Mouse (Mus musculus) cerebellum, postnatal 4 days (tissue): ENCODE data around the gene Pim2.
"Not testable (repeated sequence)": the region's sequence is repeated elsewhere in the genome, so short reads cannot be mapped to it uniquely, and the experiment has no call there.

Experiments used
- DNase-seq, 2 experiments: peaks; one replicate each; pipeline ENCODE4 v3.0.0; 2022; ENCODE audit warnings: low spot score in 2 of 2, mixed read lengths in 1 of 2

Gene Pim2

DNA sequence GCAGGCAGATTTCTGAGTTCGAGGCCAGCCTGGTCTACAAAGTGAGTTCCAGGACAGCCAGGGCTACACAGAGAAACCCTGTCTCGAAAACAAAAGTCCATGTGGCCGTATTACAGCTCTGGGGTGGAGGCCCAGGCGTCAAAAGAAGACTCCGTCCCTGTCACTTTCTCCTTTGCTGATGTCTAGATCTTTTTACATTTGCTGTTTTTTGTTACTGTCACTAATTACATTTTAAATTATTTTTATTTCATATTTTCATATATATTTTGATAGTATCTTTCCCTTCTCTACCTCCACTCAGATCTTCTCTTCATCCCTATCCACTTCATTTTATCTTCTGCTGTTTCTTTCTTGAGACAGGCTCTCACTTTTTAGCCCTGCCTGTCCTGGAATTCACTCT, 29.7 kb downstream of the Pim2 start, which contains the start of gene Gm10491:
Gm10491 (minus strand) TSS at position 101 of the 400 bp plus-strand sequence.
- no peak for DNase-seq

DNA sequence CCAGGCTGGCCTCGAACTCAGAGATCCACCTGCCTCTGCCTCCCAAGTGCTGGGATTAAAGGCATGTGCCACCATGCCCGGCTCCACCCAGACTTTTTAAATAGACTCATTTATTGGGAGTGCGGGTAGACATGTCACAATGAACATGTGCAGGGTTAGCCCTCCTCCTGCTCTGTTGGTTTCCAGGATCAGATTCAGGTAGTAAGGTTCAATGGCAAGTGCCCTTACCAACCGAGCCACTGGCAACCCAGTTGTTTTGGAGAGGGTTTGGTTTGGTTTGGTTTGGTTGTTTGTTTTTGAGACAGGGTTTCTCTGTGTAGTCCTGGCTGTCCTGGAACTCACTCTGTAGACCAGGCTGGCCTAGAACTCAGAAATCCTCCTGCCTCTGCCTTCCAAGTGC, 31.2 kb downstream of the Pim2 start, which contains the start of gene Gm10490:
Gm10490 (plus strand) TSS at position 301 of the 400 bp plus-strand sequence.
- DNase-seq: not testable (repeated sequence)

DNA sequence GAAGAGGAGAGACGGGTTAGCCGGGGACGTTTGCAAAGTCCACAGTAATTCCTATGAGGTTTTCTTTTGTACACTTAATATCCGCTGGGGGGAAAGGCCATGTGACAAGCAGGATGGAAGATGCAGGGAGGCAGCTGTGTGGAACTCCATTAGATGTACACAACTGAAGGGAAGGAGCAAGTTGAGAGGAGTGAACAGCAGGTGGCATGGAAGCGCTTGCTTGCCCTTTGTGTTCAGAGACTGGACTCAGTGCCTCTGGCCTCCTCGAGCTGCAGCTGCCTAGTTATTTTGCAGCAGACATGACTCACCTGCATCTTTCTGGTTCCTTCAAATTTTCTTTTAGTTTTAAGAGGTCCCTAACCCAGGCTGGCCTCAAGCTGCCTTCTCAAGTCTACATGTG, 32.4 kb downstream of the Pim2 start:
- no peak for DNase-seq

DNA sequence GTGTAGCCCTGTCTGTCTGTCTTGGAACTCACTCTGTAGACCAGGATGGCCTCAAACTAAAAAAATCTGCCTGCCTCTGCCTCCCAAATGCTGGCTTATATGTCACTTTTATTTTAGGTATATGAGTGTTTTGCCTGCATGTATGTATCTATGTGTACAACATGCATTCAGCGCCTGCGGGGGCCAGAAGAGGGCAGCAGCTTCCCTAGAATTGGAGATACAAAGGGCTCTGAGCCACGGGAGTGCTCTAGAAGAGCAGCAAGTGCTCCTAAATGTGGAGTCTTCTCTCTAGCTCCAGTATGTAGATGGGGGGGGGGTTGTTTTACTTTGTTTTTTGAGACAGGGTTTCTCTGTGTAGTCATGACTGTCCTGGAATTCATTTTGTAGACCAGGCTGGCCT, 37.6 kb downstream of the Pim2 start:
- peak in 1 of 2 experiments; percentile 21 for DNase-seq

DNA sequence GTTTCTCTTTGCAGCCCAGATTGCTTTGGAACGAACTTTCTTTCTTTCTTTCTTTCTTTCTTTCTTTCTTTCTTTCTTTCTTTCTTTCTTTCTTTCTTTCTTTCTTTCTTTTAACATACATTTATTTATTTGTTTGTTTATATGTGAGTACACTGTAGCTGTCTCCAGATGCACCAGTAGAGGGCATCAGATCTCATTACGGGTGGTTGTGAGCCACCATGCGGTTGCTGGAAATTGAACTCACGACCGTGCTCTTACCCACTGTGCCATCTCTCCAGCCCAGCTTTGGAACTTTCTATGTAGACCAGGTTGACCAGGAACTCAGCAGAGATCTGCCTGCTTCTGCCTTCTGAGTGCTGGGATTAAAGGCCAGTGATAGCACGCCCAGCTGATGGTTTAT, 39.9 kb downstream of the Pim2 start:
- DNase-seq: not testable (repeated sequence)

DNA sequence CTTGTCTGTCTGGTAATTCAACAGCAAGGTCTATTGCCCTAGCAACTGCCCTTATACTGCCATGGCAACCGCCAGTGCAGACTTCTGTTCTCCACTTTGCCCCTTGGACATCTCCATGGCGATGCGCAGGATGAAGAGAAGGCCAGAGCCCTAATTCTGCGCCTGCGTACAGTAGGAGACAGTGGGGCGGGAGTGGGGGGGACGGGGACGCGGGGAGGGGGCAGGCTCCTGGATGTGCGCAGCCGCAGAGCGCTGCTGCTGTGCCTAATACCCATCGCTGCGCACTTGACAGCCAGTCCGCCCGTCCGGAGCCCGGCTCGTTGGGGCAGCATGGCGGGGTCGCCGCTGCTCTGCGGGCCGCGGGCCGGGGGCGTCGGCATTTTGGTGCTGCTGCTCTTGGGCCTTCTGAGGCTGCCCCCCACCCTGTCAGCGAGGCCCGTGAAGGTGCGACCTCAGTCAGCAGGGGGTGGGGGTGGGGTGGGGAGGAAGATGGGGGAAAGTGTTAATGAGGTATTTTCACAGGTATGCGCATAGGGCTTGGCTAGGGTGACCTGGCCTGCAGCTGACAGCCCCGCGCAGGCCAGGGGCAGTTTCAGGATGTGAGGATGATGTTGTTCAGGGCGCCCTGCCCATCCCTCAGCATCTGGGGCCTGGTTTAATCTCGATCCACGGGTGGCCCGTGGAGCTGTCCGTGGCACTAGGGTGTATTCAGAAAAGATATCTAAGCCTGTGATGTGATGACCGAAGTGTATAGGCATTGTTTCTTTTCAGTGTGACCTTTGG, 41.7 kb downstream of the Pim2 start, which contains the start of gene Pcsk1n:
Pcsk1n (plus strand) TSS at position 222 of the 783 bp plus-strand sequence.
- peak in 1 of 2 experiments; percentile 45 for DNase-seq

DNA sequence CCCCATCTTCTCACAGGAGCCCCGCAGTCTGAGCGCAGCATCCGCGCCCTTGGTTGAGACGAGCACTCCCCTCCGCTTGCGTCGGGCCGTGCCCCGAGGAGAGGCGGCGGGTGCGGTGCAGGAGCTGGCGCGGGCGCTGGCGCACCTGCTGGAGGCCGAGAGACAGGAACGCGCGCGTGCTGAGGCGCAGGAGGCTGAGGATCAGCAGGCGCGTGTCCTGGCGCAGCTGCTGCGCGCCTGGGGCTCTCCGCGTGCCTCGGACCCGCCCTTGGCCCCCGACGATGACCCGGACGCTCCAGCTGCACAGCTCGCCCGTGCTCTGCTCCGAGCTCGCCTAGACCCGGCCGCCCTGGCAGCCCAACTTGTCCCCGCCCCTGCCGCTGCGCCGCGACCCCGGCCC, 44.0 kb downstream of the Pim2 start:
- DNase-seq: peak in 1 of 2 experiments; percentile 16

DNA sequence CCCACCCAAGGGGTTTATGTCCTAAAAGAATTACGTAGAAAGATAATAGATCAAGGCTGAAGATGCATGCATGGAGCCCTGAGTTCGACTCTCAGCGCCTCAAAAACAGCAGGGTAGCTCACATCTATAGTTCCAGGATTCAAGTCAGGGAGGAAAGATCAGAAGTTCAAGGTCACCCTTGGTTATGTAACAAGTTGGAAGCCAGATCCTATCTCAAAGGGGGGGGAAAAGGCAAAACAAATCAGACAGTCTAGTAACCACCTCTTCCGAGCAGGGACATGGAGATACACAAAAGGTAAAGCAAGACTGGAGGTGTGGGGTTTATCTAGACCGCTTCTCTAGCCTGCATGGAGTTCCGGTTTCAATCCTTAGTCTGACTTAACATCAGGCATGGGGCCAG, 48.2 kb downstream of the Pim2 start:
- no peak for DNase-seq

DNA sequence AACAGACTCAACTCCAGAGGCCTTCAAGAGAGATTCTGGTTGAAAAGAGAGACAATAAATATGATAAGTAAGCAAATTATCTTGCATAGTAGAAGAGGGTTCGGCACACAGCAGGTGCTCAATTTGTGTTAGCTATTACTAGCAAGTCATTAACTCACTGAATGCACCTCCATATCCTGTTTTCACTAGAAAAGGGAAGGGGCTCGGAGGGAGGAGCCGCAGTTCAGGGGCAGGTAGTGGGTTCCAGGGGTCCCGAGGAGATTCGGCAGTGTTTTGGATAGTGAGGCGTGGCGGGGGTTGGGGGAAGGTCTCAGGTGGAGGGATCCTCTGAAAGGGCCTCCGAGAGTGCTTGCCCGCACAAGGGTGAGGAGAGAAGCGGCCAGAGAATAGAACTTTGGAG, 49.1 kb downstream of the Pim2 start:
- no peak for DNase-seq

DNA sequence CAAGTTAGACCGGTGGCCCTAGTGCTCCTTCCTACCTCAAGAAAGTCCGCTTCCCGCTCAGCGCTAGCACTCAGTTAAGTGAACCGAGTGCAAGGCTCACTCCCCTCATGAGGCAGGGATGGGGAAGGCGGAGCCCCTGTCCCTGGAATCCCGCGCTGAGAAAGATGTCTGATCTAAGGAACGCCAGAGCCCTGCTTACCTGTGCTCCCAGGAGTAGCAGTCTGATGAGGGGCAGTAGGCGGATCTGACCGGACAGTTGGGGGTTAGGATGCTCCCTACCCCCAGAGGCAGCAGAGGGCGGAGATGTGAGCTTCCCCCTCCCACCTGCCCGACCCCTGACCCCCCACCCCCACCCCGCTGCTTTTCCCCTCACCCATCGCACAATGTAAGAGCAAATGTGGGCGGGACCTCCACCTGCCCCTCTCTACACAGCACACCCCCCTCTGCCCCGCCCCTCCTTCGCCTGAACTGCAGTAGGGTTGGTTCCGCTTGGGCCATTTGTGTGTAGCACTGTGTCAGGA, 50.3 kb downstream of the Pim2 start, which contains the start of gene Eras:
Eras (minus strand) TSS at position 338 of the 521 bp plus-strand sequence.
- no peak for DNase-seq
